Mouse (Mus musculus): ENCODE measurements around the gene Plod2.

GRCm38 (mm10) chr9:92541977-92542561 is at the start of gene Plod2:
- TF ChIP-seq CHD2 (IDR thresholded peaks at IDR 0.05; ENCODE audit: low read depth, low read length) = peak; percentile 93
- no peak for TF ChIP-seq MAFK (IDR thresholded peaks at IDR 0.05; ENCODE audit: insufficient read depth, low read depth, low read length)
